Mouse (Mus musculus) G1E (cell line): ENCODE measurements at regions not wholly inside any gene's neighbourhood (a gene's known extent, or its start where the extent isn't known, plus 50 kb on each side); places are given as distances from the start of the nearest gene placed in this dataset.

Experiments used
- CTCF ChIP-seq: IDR thresholded peaks from 2 replicates; pipeline ENCODE4 v1.5.1; 2012; ENCODE audit warnings: low read depth, low read length, inconsistent platforms, mixed read lengths
- GATA1 ChIP-seq: IDR thresholded peaks from 2 replicates; pipeline ENCODE4 v1.6.1; 2012; ENCODE audit warnings: borderline replicate concordance, low read length, inconsistent platforms, mixed read lengths

- TF ChIP-seq CTCF = no peak
- TF ChIP-seq GATA1 = no peak
These were observed 425.5 kb downstream of the Cd83 start for GRCm38 (mm10) chr13:44210123-44210522.
